Mouse (Mus musculus): ENCODE measurements around the gene Defb45.

DNA sequence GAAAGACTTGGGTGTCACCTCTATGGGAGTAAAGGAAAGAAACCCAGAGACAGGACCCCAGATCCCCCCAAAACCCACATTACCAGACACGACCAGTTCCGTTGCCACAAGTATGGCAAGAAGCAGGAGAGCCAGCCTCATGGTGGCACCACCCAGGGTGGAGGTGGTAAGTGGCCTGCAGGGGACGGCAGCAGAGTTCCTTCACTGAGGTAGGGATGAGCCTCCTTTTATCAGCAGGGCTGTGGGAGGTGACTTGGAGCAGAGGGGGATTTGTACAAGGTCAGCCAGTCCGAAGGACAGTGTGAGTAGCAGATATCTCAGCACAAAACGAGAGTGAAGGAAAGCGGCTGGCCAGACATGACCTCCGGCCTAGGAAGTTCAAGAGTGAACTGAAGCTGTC lies 19.1 kb downstream of the Defb45 start, which contains the start of gene Defb19:
- TF ChIP-seq EP300 (IDR thresholded peaks at IDR 0.05; ENCODE audit: low read depth), result no peak
- no peak for TF ChIP-seq CTCF (IDR thresholded peaks at IDR 0.05; ENCODE audit: low read depth)
